Mouse (Mus musculus): Measurements from ENCODE around the gene Exoc4. TPM values are rescaled to one million over a fixed set of nuclear protein-coding genes. Genes with fewer than 3 reads are reported as not detected.
A peak's percentile ranks its signal among the peaks of the same experiment; 100 is the strongest.

Gene Exoc4
- total RNA-seq, 4 experiments from 2014 or later, result 83.5 to 95.6 (median 86.1) TPM

GRCm38 (mm10) chr6:33466168-33466839 lies 217.4 kb downstream of the Exoc4 start:
- no peak for DNase-seq (ENCODE audit: low spot score in 2 of 2)

GRCm38 (mm10) chr6:33468480-33468879 lies 219.6 kb downstream of the Exoc4 start:
- no peak for DNase-seq (ENCODE audit: low spot score in 2 of 2)

GRCm38 (mm10) chr6:33476134-33476533 lies 227.2 kb downstream of the Exoc4 start:
- DNase-seq (ENCODE audit: low spot score in 2 of 2), result no peak

- DNase-seq (ENCODE audit: low spot score in 2 of 2), result no peak
Observed at GRCm38 (mm10) chr6:33484568-33484967, 235.7 kb downstream of the Exoc4 start.

GRCm38 (mm10) chr6:33489788-33490187 lies 240.9 kb downstream of the Exoc4 start:
- no peak for DNase-seq (ENCODE audit: low spot score in 2 of 2)

GRCm38 (mm10) chr6:33496141-33496855 lies 247.4 kb downstream of the Exoc4 start:
- DNase-seq (ENCODE audit: low spot score in 2 of 2), result no peak

- no peak for DNase-seq (ENCODE audit: low spot score in 2 of 2)
Observed at GRCm38 (mm10) chr6:33497348-33497747, 248.5 kb downstream of the Exoc4 start.

GRCm38 (mm10) chr6:33502388-33502787 lies 253.5 kb downstream of the Exoc4 start:
- DNase-seq (ENCODE audit: low spot score in 2 of 2), result no peak

GRCm38 (mm10) chr6:33503381-33503780 lies 254.5 kb downstream of the Exoc4 start:
- no peak for DNase-seq (ENCODE audit: low spot score in 2 of 2)

- peak in 1 of 2 experiments; percentile 49 for DNase-seq (ENCODE audit: low spot score in 2 of 2)
Observed at GRCm38 (mm10) chr6:33507134-33507533, 258.2 kb downstream of the Exoc4 start.

- DNase-seq (ENCODE audit: low spot score in 2 of 2), result no peak
Observed at GRCm38 (mm10) chr6:33515391-33515790, 266.5 kb downstream of the Exoc4 start.

GRCm38 (mm10) chr6:33516798-33517197 lies 267.9 kb downstream of the Exoc4 start:
- no peak for DNase-seq (ENCODE audit: low spot score in 2 of 2)

- DNase-seq (ENCODE audit: low spot score in 2 of 2), result no peak
Observed at GRCm38 (mm10) chr6:33517890-33518410, 269.1 kb downstream of the Exoc4 start.

GRCm38 (mm10) chr6:33525695-33526366 lies 276.9 kb downstream of the Exoc4 start:
- DNase-seq (ENCODE audit: low spot score in 2 of 2), result peak; percentile 55 to 73

GRCm38 (mm10) chr6:33540356-33540755 lies 291.5 kb downstream of the Exoc4 start:
- no peak for DNase-seq (ENCODE audit: low spot score in 2 of 2)

- DNase-seq (ENCODE audit: low spot score in 2 of 2), result peak in 1 of 2 experiments; percentile 10
Observed at GRCm38 (mm10) chr6:33542712-33543111, 293.8 kb downstream of the Exoc4 start.

- DNase-seq (ENCODE audit: low spot score in 2 of 2), result no peak
Observed at GRCm38 (mm10) chr6:33551934-33552333, 303.0 kb downstream of the Exoc4 start.

- DNase-seq (ENCODE audit: low spot score in 2 of 2), result peak in 1 of 2 experiments; percentile 47
Observed at GRCm38 (mm10) chr6:33560925-33561324, 312.0 kb downstream of the Exoc4 start.

GRCm38 (mm10) chr6:33561911-33562310 lies 313.0 kb downstream of the Exoc4 start:
- DNase-seq (ENCODE audit: low spot score in 2 of 2), result no peak

- no peak for DNase-seq (ENCODE audit: low spot score in 2 of 2)
Observed at GRCm38 (mm10) chr6:33575947-33576346, 327.1 kb downstream of the Exoc4 start.

- DNase-seq (ENCODE audit: low spot score in 2 of 2), result no peak
Observed at GRCm38 (mm10) chr6:33608469-33608868, 359.6 kb downstream of the Exoc4 start.

GRCm38 (mm10) chr6:33613978-33614377 lies 365.1 kb downstream of the Exoc4 start:
- DNase-seq (ENCODE audit: low spot score in 2 of 2), result no peak
